Mouse (Mus musculus): ENCODE data around the gene Lenep. TPM values are rescaled to one million over a fixed set of nuclear protein-coding genes. Genes with fewer than 3 reads are reported as not detected.

Gene Lenep
- polyA plus RNA-seq, 1 experiment from 2014 or later = 0.33 TPM

GRCm38 (mm10) chr3:89425876-89426275 lies 23.3 kb upstream of the Lenep start:
- no peaks in the 10 kb centered on the region for H3K9me3 ChIP-seq (ENCODE audit: low read depth, low read length)
- WGBS = 86% methylated on average over 4 of the region's 4 CpGs
- peaks cover 7% of the 10 kb centered on the region; the same call in 1 of the 2 replicates for H3K4me1 ChIP-seq (ENCODE audit: insufficient read depth)
- TF ChIP-seq CTCF (IDR thresholded peaks at IDR 0.05; ENCODE audit: low read depth) = no peak
- H3K4me3 ChIP-seq (ENCODE audit: low read depth, low read length) = no peak overlapping the region
- no peak overlapping the region for H3K27ac ChIP-seq (ENCODE audit: low read depth)
- H3K36me3 ChIP-seq (ENCODE audit: insufficient read depth) = peaks cover 52% of the 10 kb centered on the region
- no peak overlapping the region for H3K4me2 ChIP-seq
- H3K27me3 ChIP-seq (ENCODE audit: insufficient read depth, low read length) = no peaks in the 10 kb centered on the region
- no peak for DNase-seq
- no peak for ATAC-seq (ENCODE audit: insufficient read depth)
- no peak overlapping the region for H3K9ac ChIP-seq

- H3K4me1 ChIP-seq (ENCODE audit: insufficient read depth) = peaks cover 13% of the 10 kb centered on the region; the same call in 1 of the 2 replicates
- no peak overlapping the region for H3K9ac ChIP-seq
- no peak overlapping the region for H3K27ac ChIP-seq (ENCODE audit: low read depth)
- TF ChIP-seq CTCF (IDR thresholded peaks at IDR 0.05; ENCODE audit: low read depth) = no peak
- no peak overlapping the region for H3K4me3 ChIP-seq (ENCODE audit: low read depth, low read length)
- H3K27me3 ChIP-seq (ENCODE audit: insufficient read depth, low read length) = no peaks in the 10 kb centered on the region
- ATAC-seq (ENCODE audit: insufficient read depth) = no peak
- DNase-seq = no peak
- H3K36me3 ChIP-seq (ENCODE audit: insufficient read depth) = peaks cover 52% of the 10 kb centered on the region
- H3K4me2 ChIP-seq = no peak overlapping the region
- no peaks in the 10 kb centered on the region for H3K9me3 ChIP-seq (ENCODE audit: low read depth, low read length)
- 82% methylated on average over 5 of the region's 5 CpGs for WGBS
These were observed 22.5 kb upstream of the Lenep start for GRCm38 (mm10) chr3:89425141-89425525.

GRCm38 (mm10) chr3:89424416-89425140 lies 22.0 kb upstream of the Lenep start:
- Histone ChIP-seq H3K4me2 (no peak overlapping the region), H3K9me3 (ENCODE audit: low read depth, low read length) (no peaks in the 10 kb centered on the region), H3K9ac (no peak overlapping the region), H3K27ac (ENCODE audit: low read depth) (no peak overlapping the region), H3K4me3 (ENCODE audit: low read depth, low read length) (no peak overlapping the region), H3K4me1 (ENCODE audit: insufficient read depth) (peaks cover 13% of the 10 kb centered on the region; the same call in 1 of the 2 replicates), H3K36me3 (ENCODE audit: insufficient read depth) (peaks cover 52% of the 10 kb centered on the region), H3K27me3 (ENCODE audit: insufficient read depth, low read length) (no peaks in the 10 kb centered on the region)
- no peak for TF ChIP-seq CTCF (IDR thresholded peaks at IDR 0.05; ENCODE audit: low read depth)
- ATAC-seq (ENCODE audit: insufficient read depth) (no peak), DNase-seq (no peak)
- 87% methylated on average over 5 of the region's 5 CpGs for WGBS

GRCm38 (mm10) chr3:89422556-89423205 lies 20.1 kb upstream of the Lenep start:
- H3K4me2 ChIP-seq = peak overlapping the region; percentile 86
- no peak for ATAC-seq (ENCODE audit: insufficient read depth)
- peak overlapping the region; percentile 55 for H3K4me3 ChIP-seq (ENCODE audit: low read depth, low read length)
- no peaks in the 10 kb centered on the region for H3K9me3 ChIP-seq (ENCODE audit: low read depth, low read length)
- H3K27me3 ChIP-seq (ENCODE audit: insufficient read depth, low read length) = no peaks in the 10 kb centered on the region
- DNase-seq = no peak
- no peak for TF ChIP-seq CTCF (IDR thresholded peaks at IDR 0.05; ENCODE audit: low read depth)
- H3K4me1 ChIP-seq (ENCODE audit: insufficient read depth) = peaks cover 13% of the 10 kb centered on the region; the same call in 1 of the 2 replicates
- peak overlapping the region; percentile 99; the same call in 1 of the 2 replicates for H3K27ac ChIP-seq (ENCODE audit: low read depth)
- peaks cover 46% of the 10 kb centered on the region for H3K36me3 ChIP-seq (ENCODE audit: insufficient read depth)
- 54% methylated on average over 6 of the region's 6 CpGs for WGBS
- peak overlapping the region; percentile 61 for H3K9ac ChIP-seq

- DNase-seq = peak; percentile 58
- peak overlapping the region; percentile 55 for H3K4me3 ChIP-seq (ENCODE audit: low read depth, low read length)
- ATAC-seq (ENCODE audit: insufficient read depth) = no peak
- 7% methylated on average over 21 of the region's 22 CpGs for WGBS
- H3K9ac ChIP-seq = peak overlapping the region; percentile 61
- peak overlapping the region; percentile 86 for H3K4me2 ChIP-seq
- no peaks in the 10 kb centered on the region for H3K27me3 ChIP-seq (ENCODE audit: insufficient read depth, low read length)
- H3K9me3 ChIP-seq (ENCODE audit: low read depth, low read length) = no peaks in the 10 kb centered on the region
- peak overlapping the region; percentile 99 for H3K27ac ChIP-seq (ENCODE audit: low read depth)
- no peak for TF ChIP-seq CTCF (IDR thresholded peaks at IDR 0.05; ENCODE audit: low read depth)
- H3K36me3 ChIP-seq (ENCODE audit: insufficient read depth) = peaks cover 39% of the 10 kb centered on the region
- H3K4me1 ChIP-seq (ENCODE audit: insufficient read depth) = peaks cover 13% of the 10 kb centered on the region; the same call in 1 of the 2 replicates
These were observed 19.3 kb upstream of the Lenep start for GRCm38 (mm10) chr3:89421810-89422473.

- Histone ChIP-seq H3K4me1 (ENCODE audit: insufficient read depth) (peaks cover 19% of the 10 kb centered on the region), H3K4me2 (peak overlapping the region; percentile 86), H3K27ac (ENCODE audit: low read depth) (peak overlapping the region; percentile 99), H3K27me3 (ENCODE audit: insufficient read depth, low read length) (no peaks in the 10 kb centered on the region), H3K9me3 (ENCODE audit: low read depth, low read length) (no peaks in the 10 kb centered on the region), H3K4me3 (ENCODE audit: low read depth, low read length) (peak overlapping the region; percentile 55), H3K36me3 (ENCODE audit: insufficient read depth) (peaks cover 38% of the 10 kb centered on the region), H3K9ac (peak overlapping the region; percentile 61)
- ATAC-seq (ENCODE audit: insufficient read depth) = peak; percentile 87
- 2% methylated on average over 11 of the region's 11 CpGs for WGBS
- peak; percentile 93 for DNase-seq
- TF ChIP-seq CTCF (IDR thresholded peaks at IDR 0.05; ENCODE audit: low read depth) = no peak
These were observed 18.6 kb upstream of the Lenep start for GRCm38 (mm10) chr3:89421002-89421774.

All from lung, embryonic 14.5 days (tissue).